ENCODE assay signal across 8 mouse cellular contexts in genomic region chr19:46147511-46148371, GRCm38 (mm10). TPM values are rescaled to one million over a fixed set of nuclear protein-coding genes. Genes with fewer than 3 reads are reported as not detected.
DNase-seq lines count a peak whose midpoint lies in the region; ATAC-seq and TF ChIP-seq lines count a peak whose summit lies in the region.

Pitx3 (minus strand) TSS chr19:46148326.

- WGBS in hindbrain, embryonic 16.5 days = 2% methylated on average over 37 of the region's 47 CpGs
- WGBS in lung, embryonic 14.5 days = 2% methylated on average over 47 of the region's 47 CpGs

- peaks cover 53% of the 10 kb centered on the region for H3K27me3 ChIP-seq in hindbrain, embryonic 16.5 days (replicated peaks; ENCODE audit: control insufficient read depth, insufficient read depth, low read length)
- peaks cover 71% of the 10 kb centered on the region for H3K27me3 ChIP-seq in lung, embryonic 14.5 days (ENCODE audit: insufficient read depth, low read length)

- intact Hi-C loops in gastrocnemius, adult 2 months (cut with DNase I) = loop anchor here (5.0 kb wide), 2 partner anchors 40 to 80 kb away; no protein-coding TSS in a partner anchor

- DNase-seq in adrenal gland, adult (ENCODE audit: inconsistent age in 2 of 2, low spot score in 1 of 2) = peak; percentile 36 to 70
- no peak for DNase-seq in adrenal gland, postnatal 4 days (ENCODE audit: low spot score in 2 of 2)
- peak; percentile 41 for DNase-seq in adrenal gland, postnatal 10 days
- peak; percentile 79 for DNase-seq in gastrocnemius, adult 2 months
- DNase-seq in lung, embryonic 14.5 days = peak; percentile 67
- peak; percentile 45 for DNase-seq in skeletal muscle tissue, adult 2 months (ENCODE audit: low read depth, low spot score)
- DNase-seq in layer of hippocampus, adult 9-11 months = no peak

- H3K4me1 ChIP-seq in hindbrain, embryonic 16.5 days (ENCODE audit: control insufficient read depth, insufficient read depth, low read depth, low read length) = peaks cover 19% of the 10 kb centered on the region
- H3K4me1 ChIP-seq in lung, embryonic 14.5 days (ENCODE audit: insufficient read depth) = 0 out of 2 replicates have a peak, but pooled peaks cover 8% of the 10 kb centered on the region

- H3K36me3 ChIP-seq in hindbrain, embryonic 16.5 days (ENCODE audit: control insufficient read depth, insufficient read depth, low read length) = no peaks in the 10 kb centered on the region
- H3K36me3 ChIP-seq in lung, embryonic 14.5 days (ENCODE audit: insufficient read depth) = no peaks in the 10 kb centered on the region

- H3K4me2 ChIP-seq in hindbrain, embryonic 16.5 days (ENCODE audit: low read length) = peak within 1 kb of the TSS; percentile 89
- peak within 1 kb of the TSS; percentile 99 for H3K4me2 ChIP-seq in lung, embryonic 14.5 days

- TF ChIP-seq CTCF in gastrocnemius, adult 2 months (IDR thresholded peaks at IDR 0.05) = no peak
- no peak for TF ChIP-seq CTCF in lung, embryonic 14.5 days (IDR thresholded peaks at IDR 0.05; ENCODE audit: low read depth)

- peak within 1 kb of the TSS; percentile 92 for H3K4me3 ChIP-seq in gastrocnemius, adult 2 months
- peak within 1 kb of the TSS; percentile 51 for H3K4me3 ChIP-seq in hindbrain, embryonic 16.5 days (ENCODE audit: low read length)
- H3K4me3 ChIP-seq in lung, embryonic 14.5 days (ENCODE audit: low read depth, low read length) = peak within 1 kb of the TSS; percentile 58

- no peaks in the 10 kb centered on the region for H3K9me3 ChIP-seq in hindbrain, embryonic 16.5 days (ENCODE audit: control insufficient read depth, low read length)
- H3K9me3 ChIP-seq in lung, embryonic 14.5 days (ENCODE audit: low read depth, low read length) = no peaks in the 10 kb centered on the region

- ATAC-seq in hindbrain, embryonic 16.5 days = no peak
- no peak for ATAC-seq in lung, embryonic 14.5 days (ENCODE audit: insufficient read depth)

- H3K9ac ChIP-seq in hindbrain, embryonic 16.5 days (ENCODE audit: low read depth, low read length) = peak within 1 kb of the TSS; percentile 41
- H3K9ac ChIP-seq in lung, embryonic 14.5 days = peak within 1 kb of the TSS; percentile 21

- peak within 1 kb of the TSS; percentile 92 for H3K27ac ChIP-seq in gastrocnemius, adult 2 months
- H3K27ac ChIP-seq in hindbrain, embryonic 16.5 days (ENCODE audit: low read depth, low read length) = no peak within 1 kb of the TSS
- H3K27ac ChIP-seq in lung, embryonic 14.5 days (ENCODE audit: low read depth) = no peak within 1 kb of the TSS

RNA-seq across cellular contexts. Expression of gene Pitx3, which starts in this region (rescaled TPM):
- total RNA-seq in adrenal gland, postnatal 4 days (2021) = 1 to 10 TPM in 1 of 2 experiments, under 1 TPM in 1; 0.56 to 2.0 TPM
- total RNA-seq in adrenal gland, postnatal 10 days (2021) = 1 to 10 TPM in 1 of 2 experiments, under 1 TPM in 1; 0.81 to 2.5 TPM
- 10 to 100 TPM in 1 of 2 experiments, 1 to 10 TPM in 1; 4.6 to 15.1 TPM for total RNA-seq in gastrocnemius, adult 2 months (2021)
- polyA plus RNA-seq in hindbrain, embryonic 16.5 days (2015; fragmentation: Nextera tagmentation; extraction: Ambion mirVana) = 0.20 and 0.81 TPM in 2 replicates
- polyA plus RNA-seq in lung, embryonic 14.5 days (2014; fragmentation: Nextera tagmentation; extraction: Ambion mirVana) = 0.41 and 0.82 TPM in 2 replicates

Comparison
In these comparisons a context has a peak if more than half of its experiments do, and no peak if none do; other contexts are left out.
1. DNase-seq: peak in adrenal gland, adult (2 of 2), adrenal gland, postnatal 10 days (single experiment), gastrocnemius, adult 2 months (single experiment) and skeletal muscle tissue, adult 2 months (single experiment); none in adrenal gland, postnatal 4 days (0 of 2) and layer of hippocampus, adult 9-11 months (single experiment).
2. Peak in DNase-seq, H3K4me3 ChIP-seq, H3K9ac ChIP-seq and H3K4me2 ChIP-seq in lung, embryonic 14.5 days; RNA of the gene not detected or under 1 TPM.
3. Peak in every context shown above with its lines, with median percentiles within 50 percentile points of each other: H3K4me3 ChIP-seq.